Mouse (Mus musculus) kidney, postnatal 0 days (tissue): ENCODE results near the gene Pkd1. TPM values are rescaled to one million over a fixed set of nuclear protein-coding genes. Genes with fewer than 3 reads are reported as not detected.

Experiments
- ATAC-seq: fragments of 200-750 bp; cut with Nextera tagmentation; replicated peaks from 2 replicates; pipeline ENCODE4 v1.8.0; 2017; ENCODE audit warnings: low read depth, moderate number of reproducible peaks, moderate TSS enrichment, moderate library complexity; ENCODE audit not compliant: low FRiP score
- DNase-seq: peaks from one replicate; pipeline ENCODE4 v3.0.0-alpha.2; 2016; ENCODE audit warnings: low spot score
- H3K27ac ChIP-seq: fragments of 300-500 bp; sonication (generic); 2 replicates; pipeline ENCODE4 v1.5.1; 2014; ENCODE audit warnings: mild to moderate bottlenecking
- H3K27me3 ChIP-seq: fragments of 300-500 bp; sonication (generic); 2 replicates; pipeline ENCODE4 v1.6.1; 2014; ENCODE audit warnings: low read length, mixed read lengths; ENCODE audit not compliant: insufficient read depth
- H3K36me3 ChIP-seq: fragments of 300-500 bp; sonication (generic); 2 replicates; pipeline ENCODE4 v1.6.1; 2014; ENCODE audit warnings: low read length, mixed read lengths; ENCODE audit not compliant: insufficient read depth
- H3K4me1 ChIP-seq: fragments of 300-500 bp; sonication (generic); replicated peaks from 2 replicates; pipeline ENCODE4 v1.6.1; 2014; ENCODE audit warnings: antibody characterized with exemption, low read length, mixed read lengths; ENCODE audit not compliant: insufficient read depth
- H3K4me2 ChIP-seq: fragments of 300-500 bp; sonication (generic); 2 replicates; pipeline ENCODE4 v1.6.1; 2014; ENCODE audit warnings: mild to moderate bottlenecking, low read length, moderate library complexity, mixed read lengths
- H3K4me3 ChIP-seq: fragments of 300-500 bp; sonication (generic); replicated peaks from 2 replicates; pipeline ENCODE4 v1.5.1; 2014; ENCODE audit warnings: low read depth, low read length
- H3K9ac ChIP-seq: fragments of 300-500 bp; sonication (generic); 2 replicates; pipeline ENCODE4 v1.6.1; 2014; ENCODE audit warnings: low read depth, low read length
- H3K9me3 ChIP-seq: fragments of 300-500 bp; sonication (generic); replicated peaks from 2 replicates; pipeline ENCODE4 v1.6.1; 2016; ENCODE audit warnings: low read length, inconsistent platforms, mixed read lengths
- CTCF ChIP-seq: IDR thresholded peaks from 2 replicates; pipeline ENCODE4 v1.5.1; 2016; ENCODE audit warnings: antibody characterized with exemption, low read depth, mild to moderate bottlenecking, moderate library complexity
- WGBS: fragments of 180-500 bp; shearing (Covaris S2); extraction: QIAGEN DNeasy Blood & Tissue Kit; methylation state at CpG from one replicate; pipeline ENCODE4 v1.1.7; 2014; 5-methylcytosine and 5-hydroxymethylcytosine counted together
- polyA plus RNA-seq: library from polyadenylated mRNA; unstranded; fragments of >200 nt; fragmentation: Nextera tagmentation; extraction: Ambion mirVana; gene quantifications from 2 replicates; pipeline ENCODE4 v1.2.1, GENCODE M21; 2015

Gene Pkd1
- polyA plus RNA-seq, 1 experiment from 2014 or later = 17.7 TPM

DNA sequence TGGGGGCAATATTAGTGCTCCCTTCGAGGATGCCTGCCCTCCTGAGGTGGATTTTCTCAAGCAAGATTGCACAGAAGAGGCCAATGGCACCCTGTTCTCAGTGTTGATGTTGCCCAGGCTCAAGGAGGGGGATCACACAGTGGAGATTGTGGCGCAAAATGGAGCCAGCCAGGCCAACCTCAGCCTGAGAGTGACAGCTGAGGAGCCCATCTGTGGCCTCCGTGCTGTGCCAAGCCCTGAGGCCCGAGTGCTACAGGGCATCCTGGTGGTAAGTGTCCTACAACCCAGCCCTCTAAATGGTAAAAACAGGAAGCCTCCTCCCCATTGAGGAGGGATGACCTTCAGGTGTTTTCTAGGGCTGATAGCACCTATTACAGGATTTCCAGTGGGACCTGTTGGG lies 20.2 kb downstream of the Pkd1 start:
- Histone ChIP-seq H3K4me3 (no peak overlapping the region), H3K27me3 (no peaks in the 10 kb centered on the region), H3K4me2 (no peak overlapping the region), H3K4me1 (no peaks in the 10 kb centered on the region), H3K36me3 (peaks cover 50% of the 10 kb centered on the region; the same call in 1 of the 2 replicates), H3K27ac (no peak overlapping the region), H3K9ac (no peak overlapping the region), H3K9me3 (no peaks in the 10 kb centered on the region)
- TF ChIP-seq CTCF = no peak
- ATAC-seq (no peak), DNase-seq (no peak)
- WGBS = 90% methylated on average over 4 of the region's 4 CpGs

- no peak for DNase-seq
- ATAC-seq = no peak
- 97% methylated on average over 12 of the region's 12 CpGs for WGBS
- Histone ChIP-seq H3K4me2 (no peak overlapping the region), H3K4me1 (no peaks in the 10 kb centered on the region), H3K36me3 (peaks cover 58% of the 10 kb centered on the region), H3K27me3 (no peaks in the 10 kb centered on the region), H3K4me3 (no peak overlapping the region), H3K9ac (no peak overlapping the region), H3K9me3 (no peaks in the 10 kb centered on the region), H3K27ac (no peak overlapping the region)
- no peak for TF ChIP-seq CTCF
Measured at GRCm38 (mm10) chr17:24572651-24573245, 23.1 kb downstream of the Pkd1 start.

DNA sequence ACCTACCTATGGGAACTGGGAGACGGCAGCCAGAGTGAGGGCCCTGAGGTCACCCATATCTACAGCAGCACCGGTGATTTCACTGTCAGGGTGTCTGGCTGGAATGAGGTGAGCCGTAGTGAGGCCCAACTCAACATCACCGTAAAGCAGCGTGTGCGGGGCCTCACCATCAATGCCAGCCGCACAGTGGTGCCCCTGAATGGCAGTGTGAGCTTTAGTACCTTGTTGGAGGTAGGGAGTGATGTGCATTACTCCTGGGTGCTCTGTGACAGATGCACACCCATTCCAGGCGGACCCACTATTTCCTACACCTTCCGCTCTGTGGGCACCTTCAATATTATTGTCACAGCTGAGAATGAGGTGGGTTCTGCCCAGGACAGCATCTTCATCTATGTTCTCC lies 24.2 kb downstream of the Pkd1 start:
- TF ChIP-seq CTCF = no peak
- 95% methylated on average over 9 of the region's 9 CpGs for WGBS
- ATAC-seq (no peak), DNase-seq (no peak)
- Histone ChIP-seq H3K36me3 (peaks cover 59% of the 10 kb centered on the region), H3K4me1 (no peaks in the 10 kb centered on the region), H3K4me2 (no peak overlapping the region), H3K4me3 (no peak overlapping the region), H3K27ac (no peak overlapping the region), H3K27me3 (no peaks in the 10 kb centered on the region), H3K9ac (no peak overlapping the region), H3K9me3 (no peaks in the 10 kb centered on the region)

- DNase-seq (no peak), ATAC-seq (no peak)
- H3K4me3 ChIP-seq = no peak overlapping the region
- no peak overlapping the region for H3K9ac ChIP-seq
- no peaks in the 10 kb centered on the region for H3K4me1 ChIP-seq
- H3K27ac ChIP-seq = no peak overlapping the region
- no peak for TF ChIP-seq CTCF
- no peaks in the 10 kb centered on the region for H3K27me3 ChIP-seq
- WGBS = 92% methylated on average over 3 of the region's 3 CpGs
- no peaks in the 10 kb centered on the region for H3K9me3 ChIP-seq
- H3K36me3 ChIP-seq = peaks cover 49% of the 10 kb centered on the region
- H3K4me2 ChIP-seq = no peak overlapping the region
Measured at GRCm38 (mm10) chr17:24579532-24579931, 29.9 kb downstream of the Pkd1 start.

GRCm38 (mm10) chr17:24580287-24580686 lies 30.7 kb downstream of the Pkd1 start:
- no peak for ATAC-seq
- WGBS = 83% methylated on average over 2 of the region's 2 CpGs

DNA sequence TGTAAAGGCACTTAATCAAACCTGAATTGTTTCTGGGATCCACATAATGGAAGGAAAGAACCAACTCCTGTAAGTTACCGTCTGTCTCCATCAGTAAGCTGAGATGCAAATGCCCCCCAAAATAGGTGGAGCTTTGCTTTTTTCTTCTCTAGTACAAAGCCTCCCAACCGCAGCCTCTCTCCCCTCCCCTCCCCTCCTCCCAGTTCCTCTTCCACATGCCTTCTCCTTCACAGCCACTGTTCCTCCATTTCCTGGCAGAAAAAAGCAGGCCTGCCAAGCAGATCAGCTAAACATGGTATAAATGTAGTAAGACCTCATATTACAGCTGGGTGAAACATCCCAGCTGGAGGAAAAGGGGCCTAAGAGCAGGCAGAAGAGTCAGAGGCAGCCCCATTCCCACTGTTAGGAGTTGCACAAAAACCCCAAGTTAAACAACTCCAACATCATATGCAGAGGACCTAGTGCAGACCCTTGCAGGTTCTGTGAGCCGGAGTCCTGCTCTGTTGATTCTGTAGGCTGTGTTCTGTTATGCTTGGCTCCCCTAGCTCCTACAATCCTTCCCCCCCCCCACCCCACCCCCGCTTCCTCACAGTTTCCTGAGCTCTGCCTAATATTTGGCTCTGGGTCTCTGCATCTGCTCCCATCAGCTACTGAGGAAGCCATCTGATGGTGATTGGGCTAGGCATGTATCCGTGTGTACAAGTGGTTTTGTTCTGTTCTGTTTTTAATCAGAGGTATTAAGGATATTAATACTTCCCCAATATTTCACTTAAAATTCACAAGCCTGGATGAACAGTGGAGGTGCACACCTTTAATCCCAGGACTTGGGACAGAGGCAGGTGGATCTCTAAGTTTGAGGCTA lies 34.2 kb downstream of the Pkd1 start:
- no peak overlapping the region for H3K27ac ChIP-seq
- no peak overlapping the region for H3K9ac ChIP-seq
- H3K27me3 ChIP-seq = no peaks in the 10 kb centered on the region
- no peak for TF ChIP-seq CTCF
- H3K4me1 ChIP-seq = no peaks in the 10 kb centered on the region
- H3K9me3 ChIP-seq = no peaks in the 10 kb centered on the region
- H3K4me2 ChIP-seq = no peak overlapping the region
- H3K4me3 ChIP-seq = no peak overlapping the region
- DNase-seq (peak; percentile 40), ATAC-seq (no peak)
- WGBS = 60% methylated on average over 5 of the region's 5 CpGs
- peaks cover 55% of the 10 kb centered on the region for H3K36me3 ChIP-seq

More at GRCm38 (mm10) chr17:24580287-24580686, 30.7 kb downstream of the Pkd1 start:
- peaks cover 51% of the 10 kb centered on the region for H3K36me3 ChIP-seq
- DNase-seq = peak; percentile 30
- H3K9ac ChIP-seq = no peak overlapping the region
- no peaks in the 10 kb centered on the region for H3K27me3 ChIP-seq
- H3K4me1 ChIP-seq = no peaks in the 10 kb centered on the region
- H3K4me3 ChIP-seq = no peak overlapping the region
- no peak overlapping the region for H3K4me2 ChIP-seq
- TF ChIP-seq CTCF = no peak
- no peaks in the 10 kb centered on the region for H3K9me3 ChIP-seq
- H3K27ac ChIP-seq = no peak overlapping the region
